Mouse (Mus musculus): Measurements from ENCODE around the gene Dagla. TPM values are rescaled to one million over a fixed set of nuclear protein-coding genes. Genes with fewer than 3 reads are reported as not detected.

The Dagla gene
- polyA plus RNA-seq, 1 experiment from 2014 or later, result 4.2 TPM

DNA sequence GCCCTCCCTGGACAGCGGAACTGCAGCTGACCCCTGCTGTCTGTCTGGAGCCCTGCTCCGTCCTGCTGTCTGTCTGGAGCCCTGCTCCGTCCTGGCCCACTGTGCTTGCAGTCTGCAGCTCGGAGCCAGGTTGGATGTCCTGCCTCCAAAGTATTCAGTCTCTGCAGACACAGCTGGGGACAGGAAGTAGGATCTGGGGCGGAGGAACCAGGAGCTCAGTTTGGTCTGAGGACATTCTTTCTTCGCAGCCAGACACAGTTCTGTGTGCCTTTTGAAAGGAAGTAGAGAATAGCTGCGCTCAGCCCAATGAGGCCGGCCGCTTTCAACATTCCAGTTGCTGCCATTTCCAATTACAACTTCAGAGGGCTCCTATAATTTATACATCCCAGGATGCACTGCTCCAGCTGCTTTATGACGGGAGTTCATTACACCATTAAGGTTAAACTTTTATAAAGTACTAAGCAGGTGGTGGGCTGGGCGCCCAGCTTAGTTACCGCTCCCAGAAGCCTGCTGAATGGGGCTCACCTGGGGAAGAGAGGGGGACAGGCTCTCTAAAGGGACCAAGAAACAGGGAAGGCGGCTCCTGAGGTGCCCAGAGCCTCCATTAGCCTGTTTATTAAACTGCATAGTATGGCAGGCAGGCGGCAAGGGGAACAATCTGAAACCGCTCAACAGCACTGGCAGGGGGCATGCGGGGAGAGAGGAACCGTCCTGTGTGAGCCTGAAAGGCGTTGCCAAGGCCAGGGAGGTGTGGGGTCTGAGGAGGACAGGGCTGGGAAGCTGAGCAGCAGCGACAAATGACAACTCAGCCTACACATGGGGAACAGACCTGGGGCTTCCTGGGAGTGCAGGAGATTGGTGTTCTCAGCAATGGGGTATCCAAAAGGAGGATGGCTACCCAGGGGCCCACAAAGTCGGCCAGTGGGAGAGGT, 9.8 kb downstream of the Dagla start:
- Histone ChIP-seq H3K27ac (ENCODE audit: low read depth) (peak overlapping the region; percentile 80), H3K9me3 (ENCODE audit: control insufficient read depth, low read length) (no peaks in the 10 kb centered on the region), H3K36me3 (ENCODE audit: control insufficient read depth, insufficient read depth, low read length) (no peaks in the 10 kb centered on the region), H3K27me3 (replicated peaks; ENCODE audit: control insufficient read depth, insufficient read depth, low read length) (no peaks in the 10 kb centered on the region), H3K4me3 (ENCODE audit: low read depth, low read length) (no peak overlapping the region), H3K4me1 (replicated peaks; ENCODE audit: control insufficient read depth, insufficient read depth, low read length) (peaks cover 72% of the 10 kb centered on the region), H3K9ac (ENCODE audit: low read length) (no peak overlapping the region; the same call in 1 of the 2 replicates), H3K4me2 (ENCODE audit: low read length) (peak overlapping the region; percentile 25)
- ATAC-seq (replicated peaks; ENCODE audit: low FRiP score, low TSS enrichment, low read depth), result 0 out of 2 replicates have a peak, but pooled peaks have one; percentile 28
- peak; percentile 60 for DNase-seq (ENCODE audit: low spot score)
- 35% methylated on average over 20 of the region's 20 CpGs for WGBS

DNA sequence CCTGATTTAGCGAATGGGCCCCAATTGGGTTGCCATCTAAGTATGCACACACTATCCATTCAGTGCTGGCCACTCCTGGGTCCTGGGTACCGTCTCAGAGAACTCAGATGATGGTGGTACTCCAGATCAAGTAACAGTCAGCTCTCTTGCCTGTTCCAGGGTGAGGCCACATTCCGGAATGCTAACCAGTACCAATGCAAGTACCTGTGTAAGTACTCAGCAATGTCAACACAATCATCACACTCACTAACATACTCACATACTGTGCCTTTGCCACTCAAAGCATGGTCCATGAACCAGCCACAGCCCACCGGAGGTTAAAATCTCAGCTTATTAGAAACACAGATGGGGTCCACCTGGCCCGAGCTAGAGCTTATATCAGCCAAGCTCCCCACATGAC, 10.7 kb downstream of the Dagla start:
- H3K27ac ChIP-seq (ENCODE audit: low read depth), result peak overlapping the region; percentile 80; the same call in 1 of the 2 replicates
- WGBS, result 90% methylated on average over 5 of the region's 5 CpGs
- ATAC-seq (replicated peaks; ENCODE audit: low FRiP score, low TSS enrichment, low read depth) (no peak), DNase-seq (ENCODE audit: low spot score) (no peak)
- peaks cover 74% of the 10 kb centered on the region for H3K4me1 ChIP-seq (replicated peaks; ENCODE audit: control insufficient read depth, insufficient read depth, low read length)
- H3K27me3 ChIP-seq (replicated peaks; ENCODE audit: control insufficient read depth, insufficient read depth, low read length), result no peaks in the 10 kb centered on the region
- H3K4me2 ChIP-seq (ENCODE audit: low read length), result no peak overlapping the region
- H3K9me3 ChIP-seq (ENCODE audit: control insufficient read depth, low read length), result no peaks in the 10 kb centered on the region
- H3K36me3 ChIP-seq (ENCODE audit: control insufficient read depth, insufficient read depth, low read length), result no peaks in the 10 kb centered on the region
- H3K9ac ChIP-seq (ENCODE audit: low read length), result no peak overlapping the region
- no peak overlapping the region for H3K4me3 ChIP-seq (ENCODE audit: low read depth, low read length)

DNA sequence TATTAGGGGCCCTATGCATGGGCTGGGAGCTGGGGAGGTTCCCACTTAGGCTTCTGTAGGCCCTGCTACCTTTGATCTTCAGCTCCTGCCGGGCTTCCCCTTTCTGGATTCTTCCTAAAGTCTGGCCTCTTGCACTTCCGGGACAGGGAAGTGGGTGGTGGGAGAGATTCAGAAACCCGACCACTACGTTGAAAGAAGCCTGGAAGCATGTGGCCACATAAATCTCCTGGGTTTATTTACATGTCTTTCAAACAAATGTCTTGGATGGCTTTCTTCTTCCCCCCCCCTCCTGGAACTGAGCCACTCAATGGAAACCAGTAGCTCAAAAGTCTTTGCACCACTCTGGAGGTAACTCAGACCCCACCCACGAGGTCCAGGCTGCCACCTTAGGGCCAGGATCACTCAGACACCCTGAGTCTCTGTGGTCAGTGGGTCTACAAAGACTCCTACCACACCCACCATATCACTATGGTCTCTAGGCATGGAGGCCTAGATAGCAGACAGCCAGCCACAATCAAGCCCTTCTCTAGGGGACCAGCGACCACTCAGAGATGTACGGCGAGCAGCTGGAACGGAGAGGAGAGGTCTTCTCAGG, 12.7 kb downstream of the Dagla start:
- Histone ChIP-seq H3K27ac (ENCODE audit: low read depth) (peak overlapping the region; percentile 60; the same call in 1 of the 2 replicates), H3K36me3 (ENCODE audit: control insufficient read depth, insufficient read depth, low read length) (no peaks in the 10 kb centered on the region), H3K4me3 (ENCODE audit: low read depth, low read length) (no peak overlapping the region), H3K9ac (ENCODE audit: low read length) (no peak overlapping the region), H3K4me2 (ENCODE audit: low read length) (no peak overlapping the region), H3K27me3 (replicated peaks; ENCODE audit: control insufficient read depth, insufficient read depth, low read length) (no peaks in the 10 kb centered on the region), H3K4me1 (replicated peaks; ENCODE audit: control insufficient read depth, insufficient read depth, low read length) (peaks cover 62% of the 10 kb centered on the region), H3K9me3 (ENCODE audit: control insufficient read depth, low read length) (no peaks in the 10 kb centered on the region)
- WGBS, result 28% methylated on average over 9 of the region's 9 CpGs
- ATAC-seq (replicated peaks; ENCODE audit: low FRiP score, low TSS enrichment, low read depth), result no peak
- no peak for DNase-seq (ENCODE audit: low spot score)

DNA sequence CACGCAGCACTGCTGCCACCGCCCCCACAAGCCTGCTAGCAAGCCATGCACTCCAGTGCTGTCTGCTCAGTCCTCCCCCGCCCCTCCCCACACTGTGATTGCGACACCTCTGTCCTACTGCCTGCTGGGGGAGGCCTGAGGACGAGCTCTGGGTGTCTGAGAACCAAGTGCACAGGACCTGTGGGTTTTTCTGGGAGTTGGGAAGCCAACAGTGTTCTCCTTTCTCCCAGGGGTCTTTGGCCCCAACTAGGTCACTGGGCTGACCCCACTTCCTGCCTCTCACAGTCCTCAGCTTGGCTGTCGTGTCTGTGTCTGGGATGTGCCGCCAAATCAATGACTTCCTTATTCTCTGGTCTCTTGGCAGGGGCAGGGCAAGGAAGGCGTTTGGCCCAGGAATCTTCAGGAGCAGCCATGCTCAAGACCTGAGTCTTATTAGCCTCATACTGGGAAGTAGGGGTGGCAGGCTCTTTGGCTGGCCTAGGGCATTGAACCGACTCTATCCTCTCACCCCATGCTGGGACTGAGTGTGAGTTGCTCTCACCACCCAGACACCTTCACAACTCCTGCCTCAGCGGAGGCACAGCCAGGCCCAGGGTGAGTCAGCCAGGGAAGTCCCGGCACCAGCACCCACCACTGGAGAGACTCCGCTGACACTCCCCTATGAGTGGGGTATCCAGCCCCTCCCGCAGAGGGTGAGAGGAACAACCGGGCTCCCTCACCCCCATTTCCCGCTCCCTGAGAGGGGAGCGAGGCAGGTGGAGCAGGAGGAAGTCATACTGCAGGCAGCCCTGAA, 14.3 kb downstream of the Dagla start:
- 50% methylated on average over 16 of the region's 16 CpGs for WGBS
- Histone ChIP-seq H3K36me3 (ENCODE audit: control insufficient read depth, insufficient read depth, low read length) (no peaks in the 10 kb centered on the region), H3K4me3 (ENCODE audit: low read depth, low read length) (no peak overlapping the region), H3K4me1 (replicated peaks; ENCODE audit: control insufficient read depth, insufficient read depth, low read length) (peaks cover 61% of the 10 kb centered on the region), H3K4me2 (ENCODE audit: low read length) (no peak overlapping the region), H3K27ac (ENCODE audit: low read depth) (peak overlapping the region; percentile 27; the same call in 1 of the 2 replicates), H3K9me3 (ENCODE audit: control insufficient read depth, low read length) (no peaks in the 10 kb centered on the region), H3K27me3 (replicated peaks; ENCODE audit: control insufficient read depth, insufficient read depth, low read length) (no peaks in the 10 kb centered on the region), H3K9ac (ENCODE audit: low read length) (no peak overlapping the region)
- ATAC-seq (replicated peaks; ENCODE audit: low FRiP score, low TSS enrichment, low read depth) (no peak), DNase-seq (ENCODE audit: low spot score) (no peak)

DNA sequence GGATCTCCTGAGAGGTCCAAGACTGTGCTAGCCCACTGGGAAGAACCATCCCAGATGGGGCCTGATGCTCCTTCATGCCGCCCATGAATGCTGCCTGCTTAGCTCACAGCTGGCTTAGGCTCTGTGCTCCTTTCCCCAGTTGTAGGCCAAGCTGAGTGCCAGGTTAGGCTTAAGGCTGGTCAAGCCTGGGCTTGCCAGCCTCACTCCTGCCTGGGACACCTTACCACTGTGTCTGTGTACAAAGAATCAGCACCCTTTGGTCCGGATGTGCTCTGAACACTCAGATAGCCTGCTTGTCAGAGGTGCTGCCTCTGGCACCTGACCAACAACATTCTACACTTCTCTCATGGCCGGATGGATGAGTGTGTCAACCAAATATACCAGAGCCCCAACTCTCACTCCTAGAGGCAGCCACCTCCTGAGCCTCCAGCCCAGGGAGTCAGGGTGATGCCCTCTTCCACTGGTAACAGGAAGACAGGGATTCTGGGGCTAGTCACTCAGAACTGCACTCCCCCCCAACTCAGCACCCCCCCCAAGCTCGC, 15.0 kb downstream of the Dagla start:
- Histone ChIP-seq H3K4me1 (replicated peaks; ENCODE audit: control insufficient read depth, insufficient read depth, low read length) (peaks cover 54% of the 10 kb centered on the region), H3K9ac (ENCODE audit: low read length) (no peak overlapping the region), H3K9me3 (ENCODE audit: control insufficient read depth, low read length) (no peaks in the 10 kb centered on the region), H3K4me2 (ENCODE audit: low read length) (no peak overlapping the region), H3K4me3 (ENCODE audit: low read depth, low read length) (no peak overlapping the region), H3K27me3 (replicated peaks; ENCODE audit: control insufficient read depth, insufficient read depth, low read length) (no peaks in the 10 kb centered on the region), H3K36me3 (ENCODE audit: control insufficient read depth, insufficient read depth, low read length) (no peaks in the 10 kb centered on the region), H3K27ac (ENCODE audit: low read depth) (peak overlapping the region; percentile 27; the same call in 1 of the 2 replicates)
- 61% methylated on average over 4 of the region's 4 CpGs for WGBS
- no peak for ATAC-seq (replicated peaks; ENCODE audit: low FRiP score, low TSS enrichment, low read depth)
- DNase-seq (ENCODE audit: low spot score), result no peak

DNA sequence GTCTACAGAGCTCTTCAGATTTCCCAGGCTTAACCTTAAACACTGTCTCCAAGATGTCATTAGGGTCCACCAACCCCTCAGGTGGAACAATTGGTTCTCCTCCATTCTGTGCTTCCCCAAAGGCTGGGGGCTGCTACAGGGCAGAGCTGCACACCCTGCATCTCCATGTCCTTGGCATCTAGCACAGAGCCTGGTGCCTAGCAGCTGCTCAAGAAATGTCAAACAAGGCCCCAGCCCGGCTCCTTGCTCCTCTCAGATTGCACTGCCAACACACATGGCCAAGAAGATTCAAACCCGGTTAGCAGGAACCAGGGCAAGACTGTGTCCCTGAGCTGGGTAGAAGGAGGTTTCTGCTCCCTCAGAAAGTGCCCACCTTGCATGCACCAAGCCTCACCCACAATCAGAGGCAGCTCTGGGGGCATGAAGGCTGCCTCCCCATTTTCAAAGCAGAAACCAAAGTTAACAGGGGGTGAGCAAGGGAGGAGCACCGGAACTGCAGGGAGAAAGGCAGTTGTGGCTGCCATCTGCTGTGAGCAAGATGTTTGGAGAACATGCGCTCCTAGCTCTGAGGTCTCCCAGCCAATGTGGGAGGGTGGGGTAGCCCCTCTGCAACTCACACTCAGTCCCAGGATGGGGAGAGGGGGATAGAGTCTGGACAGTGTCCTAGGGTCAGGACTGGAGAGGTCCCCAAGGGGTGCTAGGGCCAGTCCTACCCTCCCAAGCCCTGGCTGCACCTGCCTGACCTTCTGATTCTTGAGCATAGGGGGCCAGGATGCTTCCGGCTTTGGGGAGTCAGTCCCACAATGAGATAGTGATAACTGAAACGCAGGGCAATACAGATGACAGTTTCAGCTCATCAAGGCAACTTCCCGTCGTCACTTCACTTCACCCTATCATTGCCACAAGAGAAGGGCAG, 16.3 kb downstream of the Dagla start:
- ATAC-seq (replicated peaks; ENCODE audit: low FRiP score, low TSS enrichment, low read depth), result no peak
- Histone ChIP-seq H3K36me3 (ENCODE audit: control insufficient read depth, insufficient read depth, low read length) (no peaks in the 10 kb centered on the region), H3K27me3 (replicated peaks; ENCODE audit: control insufficient read depth, insufficient read depth, low read length) (no peaks in the 10 kb centered on the region), H3K9ac (ENCODE audit: low read length) (no peak overlapping the region), H3K9me3 (ENCODE audit: control insufficient read depth, low read length) (no peaks in the 10 kb centered on the region), H3K4me3 (ENCODE audit: low read depth, low read length) (no peak overlapping the region), H3K4me1 (replicated peaks; ENCODE audit: control insufficient read depth, insufficient read depth, low read length) (peaks cover 48% of the 10 kb centered on the region), H3K27ac (ENCODE audit: low read depth) (no peak overlapping the region), H3K4me2 (ENCODE audit: low read length) (no peak overlapping the region)
- DNase-seq (ENCODE audit: low spot score), result no peak
- 76% methylated on average over 8 of the region's 8 CpGs for WGBS

DNA sequence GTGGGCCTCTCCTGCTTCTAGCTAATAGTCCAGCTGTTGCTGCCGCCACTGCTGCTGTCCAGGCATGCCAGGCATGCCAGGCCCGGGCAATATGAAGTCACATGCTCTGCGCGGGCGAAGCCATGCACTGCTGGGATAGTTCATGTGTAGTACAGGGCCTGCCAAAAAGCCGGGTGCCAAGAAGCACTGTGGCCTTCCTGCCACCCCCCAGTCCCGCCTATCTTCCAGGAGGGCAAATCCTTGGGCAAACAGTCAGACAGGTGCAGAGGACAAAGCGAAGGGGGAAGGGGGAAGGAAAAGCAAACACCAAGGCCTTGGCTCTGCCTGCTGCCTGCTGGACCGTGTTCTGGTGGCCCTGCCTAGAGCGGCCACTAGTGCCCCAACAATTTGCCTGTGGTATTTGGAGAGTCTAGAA, 18.2 kb downstream of the Dagla start:
- peak; percentile 59 for ATAC-seq (replicated peaks; ENCODE audit: low FRiP score, low TSS enrichment, low read depth)
- H3K4me1 ChIP-seq (replicated peaks; ENCODE audit: control insufficient read depth, insufficient read depth, low read length), result peaks cover 33% of the 10 kb centered on the region

More for the DNA sequence above, 18.2 kb downstream of the Dagla start:
- Histone ChIP-seq H3K36me3 (ENCODE audit: control insufficient read depth, insufficient read depth, low read length) (no peaks in the 10 kb centered on the region), H3K9me3 (ENCODE audit: control insufficient read depth, low read length) (no peaks in the 10 kb centered on the region), H3K27ac (ENCODE audit: low read depth) (peak overlapping the region; percentile 59; the same call in 1 of the 2 replicates), H3K4me2 (ENCODE audit: low read length) (no peak overlapping the region), H3K27me3 (replicated peaks; ENCODE audit: control insufficient read depth, insufficient read depth, low read length) (no peaks in the 10 kb centered on the region), H3K4me3 (ENCODE audit: low read depth, low read length) (no peak overlapping the region), H3K9ac (ENCODE audit: low read length) (no peak overlapping the region)
- DNase-seq (ENCODE audit: low spot score), result no peak
- 72% methylated on average over 9 of the region's 10 CpGs for WGBS
